Mouse (Mus musculus): ENCODE measurements around the gene Ap3b1.

DNA sequence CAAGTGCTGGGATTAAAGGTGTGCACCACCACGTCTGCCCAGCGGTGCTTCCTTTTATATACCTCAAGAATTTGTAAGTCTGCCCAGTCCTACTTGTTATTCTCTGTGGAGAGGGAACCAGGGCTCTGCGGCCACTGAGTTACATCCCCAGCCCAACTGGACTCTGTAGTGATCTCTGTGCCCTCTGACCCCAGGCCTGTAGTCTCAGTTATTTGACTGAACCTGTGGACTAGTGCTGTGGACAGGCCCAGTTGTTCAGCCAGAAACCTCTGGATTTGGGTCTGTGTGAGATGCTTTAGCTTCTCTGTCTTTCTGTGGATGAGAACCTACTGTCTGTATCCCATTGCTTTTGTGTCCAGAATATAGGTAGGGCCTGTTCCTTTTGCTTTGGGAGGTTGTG is 15.4 kb downstream of the Ap3b1 start:
- TF ChIP-seq MAX (IDR thresholded peaks at IDR 0.05; ENCODE audit: low read depth) (no peak), POLR2A (IDR thresholded peaks at IDR 0.05; ENCODE audit: insufficient read length, low read depth) (no peak), MYOG (IDR thresholded peaks at IDR 0.05; ENCODE audit: control insufficient read depth in 1 of 3, insufficient read depth in 1 of 3, insufficient read length in 2 of 3, low read depth in 2 of 3) (no peak), E2F4 (IDR thresholded peaks at IDR 0.05; ENCODE audit: insufficient read depth) (no peak), TCF12 (IDR thresholded peaks at IDR 0.05; ENCODE audit: insufficient read depth, poor library complexity, severe bottlenecking) (no peak), USF1 (IDR thresholded peaks at IDR 0.05; ENCODE audit: low read depth) (no peak), TCF3 (IDR thresholded peaks at IDR 0.05; ENCODE audit: insufficient read length, low read depth) (no peak), CEBPB (IDR thresholded peaks at IDR 0.05; ENCODE audit: insufficient read depth, poor library complexity, severe bottlenecking) (no peak), POLR2AphosphoS2 (IDR thresholded peaks at IDR 0.05; ENCODE audit: insufficient read length, low read depth) (no peak), MYOD1 (IDR thresholded peaks at IDR 0.05; ENCODE audit: control insufficient read depth in 1 of 3, insufficient read length in 2 of 3, low read depth in 2 of 3) (no peak), SRF (IDR thresholded peaks at IDR 0.05; ENCODE audit: control insufficient read depth, insufficient read length, low read depth) (no peak)

All from myocyte (in vitro differentiated cells).